Mouse (Mus musculus): ENCODE measurements around the gene Mink1.

The Mink1 gene

GRCm38 (mm10) chr11:70625473-70625872 is 62.8 kb downstream of the Mink1 start:
- in situ Hi-C loops (cut with MboI, MseI) = loop anchor here in 1 of 2 experiments (25.0 kb wide), 1 partner anchor 137 kb away; the partner anchor contains the start of gene Zfp3

- in situ Hi-C loops (cut with MboI, MseI) = loop anchor here in 1 of 2 experiments (25.0 kb wide), 1 partner anchor 135 kb away; the partner anchor contains the start of gene Zfp3
Measured at GRCm38 (mm10) chr11:70626877-70627276, 64.2 kb downstream of the Mink1 start.

GRCm38 (mm10) chr11:70628431-70628830 is 65.8 kb downstream of the Mink1 start:
- in situ Hi-C loops (cut with MboI, MseI) = loop anchor here in 1 of 2 experiments (25.0 kb wide), 1 partner anchor 134 kb away; the partner anchor contains the start of gene Zfp3

GRCm38 (mm10) chr11:70629557-70629956 is 66.9 kb downstream of the Mink1 start:
- in situ Hi-C loops (cut with MboI, MseI) = loop anchor here in 1 of 2 experiments (25.0 kb wide), 1 partner anchor 133 kb away; the partner anchor contains the start of gene Zfp3

- in situ Hi-C loops (cut with MboI, MseI) = loop anchor here in 1 of 2 experiments (25.0 kb wide), 1 partner anchor 132 kb away; the partner anchor contains the start of gene Zfp3
Measured at GRCm38 (mm10) chr11:70630129-70630528, 67.4 kb downstream of the Mink1 start.

- in situ Hi-C loops (cut with MboI, MseI) = loop anchor here in 1 of 2 experiments (25.0 kb wide), 1 partner anchor 127 kb away; the partner anchor contains the start of gene Zfp3
Measured at GRCm38 (mm10) chr11:70635601-70636000, 72.9 kb downstream of the Mink1 start.

GRCm38 (mm10) chr11:70637764-70638163 is 75.1 kb downstream of the Mink1 start:
- in situ Hi-C loops (cut with MboI, MseI) = loop anchor here in 1 of 2 experiments (25.0 kb wide), 1 partner anchor 125 kb away; the partner anchor contains the start of gene Zfp3

GRCm38 (mm10) chr11:70638293-70638692 is 75.6 kb downstream of the Mink1 start:
- in situ Hi-C loops (cut with MboI, MseI) = loop anchor here in 1 of 2 experiments (25.0 kb wide), 1 partner anchor 124 kb away; the partner anchor contains the start of gene Zfp3

GRCm38 (mm10) chr11:70638714-70639278 is 76.1 kb downstream of the Mink1 start, which contains the start of gene Gp1ba:
Gp1ba (plus strand) TSS chr11:70639122.
- in situ Hi-C loops (cut with MboI, MseI) = loop anchor here in 1 of 2 experiments (25.0 kb wide), 1 partner anchor 124 kb away; the partner anchor contains the start of gene Zfp3

GRCm38 (mm10) chr11:70639976-70640375 is 77.3 kb downstream of the Mink1 start:
- in situ Hi-C loops (cut with MboI, MseI) = loop anchor here in 1 of 2 experiments (25.0 kb wide), 1 partner anchor 122 kb away; the partner anchor contains the start of gene Zfp3

GRCm38 (mm10) chr11:70641241-70641640 is 78.6 kb downstream of the Mink1 start:
- in situ Hi-C loops (cut with MboI, MseI) = loop anchor here in 1 of 2 experiments (25.0 kb wide), 1 partner anchor 121 kb away; the partner anchor contains the start of gene Zfp3

GRCm38 (mm10) chr11:70643051-70643450 is 80.4 kb downstream of the Mink1 start:
- in situ Hi-C loops (cut with MboI, MseI) = loop anchor here in 1 of 2 experiments (25.0 kb wide), 1 partner anchor 119 kb away; the partner anchor contains the start of gene Zfp3

GRCm38 (mm10) chr11:70644564-70645103 is 82.0 kb downstream of the Mink1 start:
- in situ Hi-C loops (cut with MboI, MseI) = loop anchor here in 1 of 2 experiments (25.0 kb wide), 1 partner anchor 118 kb away; the partner anchor contains the start of gene Zfp3

GRCm38 (mm10) chr11:70645461-70646258 is 83.0 kb downstream of the Mink1 start:
- in situ Hi-C loops (cut with MboI, MseI) = loop anchor here in 1 of 2 experiments (25.0 kb wide), 1 partner anchor 117 kb away; the partner anchor contains the start of gene Zfp3

GRCm38 (mm10) chr11:70646259-70646555 is 83.5 kb downstream of the Mink1 start:
- in situ Hi-C loops (cut with MboI, MseI) = loop anchor here in 1 of 2 experiments (25.0 kb wide), 1 partner anchor 116 kb away; the partner anchor contains the start of gene Zfp3

GRCm38 (mm10) chr11:70646691-70647650 is 84.3 kb downstream of the Mink1 start, which contains the start of the genes Rnf167 and Slc25a11:
Rnf167 (plus strand) TSS chr11:70647235.
Slc25a11 (minus strand) TSS chr11:70647479.
- in situ Hi-C loops (cut with MboI, MseI) = loop anchor here in 1 of 2 experiments (25.0 kb wide), 1 partner anchor 115 kb away; the partner anchor contains the start of gene Zfp3

GRCm38 (mm10) chr11:70647716-70648420 is 85.2 kb downstream of the Mink1 start:
- in situ Hi-C loops (cut with MboI, MseI) = loop anchor here in 1 of 2 experiments (25.0 kb wide), 1 partner anchor 114 kb away; the partner anchor contains the start of gene Zfp3

GRCm38 (mm10) chr11:70648512-70648911 is 85.8 kb downstream of the Mink1 start:
- in situ Hi-C loops (cut with MboI, MseI) = loop anchor here in 1 of 2 experiments (25.0 kb wide), 1 partner anchor 114 kb away; the partner anchor contains the start of gene Zfp3
